Mouse (Mus musculus): ENCODE results near the gene Gm21190. TPM values are rescaled to one million over a fixed set of nuclear protein-coding genes. Genes with fewer than 3 reads are reported as not detected.
"Not testable (repeated sequence)": the region's sequence is repeated elsewhere in the genome, so short reads cannot be mapped to it uniquely, and the experiment has no call there.

Gm21190 gene
- polyA plus RNA-seq, 1 experiment from 2014 or later: not detected

DNA sequence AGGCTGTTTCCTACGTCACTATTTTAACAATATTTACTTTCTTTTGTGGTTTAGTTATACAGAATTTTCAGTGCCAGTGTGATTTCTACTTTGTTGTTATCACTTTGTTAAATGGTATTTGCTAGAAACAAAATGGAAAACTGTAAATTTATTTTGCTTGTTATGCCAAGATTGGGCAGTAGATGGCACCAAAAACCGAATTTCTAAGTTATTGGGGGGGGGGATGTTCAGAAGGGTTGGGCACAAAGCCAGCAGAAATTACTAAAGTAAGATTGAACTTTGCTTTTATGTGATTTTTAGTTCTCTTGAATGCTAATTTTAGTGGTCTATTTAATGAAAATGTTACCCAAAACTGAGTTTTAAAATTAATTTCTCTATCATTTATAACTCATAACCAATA, 44.4 kb downstream of the Gm21190 start:
- H3K27ac ChIP-seq (ENCODE audit: poor library complexity, severe bottlenecking); H3K4me3 ChIP-seq; H3K4me2 ChIP-seq; H3K9ac ChIP-seq; H3K4me1 ChIP-seq (replicated peaks); H3K36me3 ChIP-seq; H3K27me3 ChIP-seq (replicated peaks); ATAC-seq (ENCODE audit: insufficient number of reproducible peaks, low FRiP score): not testable (repeated sequence)
- H3K9me3 ChIP-seq (replicated peaks): peaks cover 28% of the 10 kb centered on the region
- WGBS: 22% methylated on average over 2 of the region's 2 CpGs

DNA sequence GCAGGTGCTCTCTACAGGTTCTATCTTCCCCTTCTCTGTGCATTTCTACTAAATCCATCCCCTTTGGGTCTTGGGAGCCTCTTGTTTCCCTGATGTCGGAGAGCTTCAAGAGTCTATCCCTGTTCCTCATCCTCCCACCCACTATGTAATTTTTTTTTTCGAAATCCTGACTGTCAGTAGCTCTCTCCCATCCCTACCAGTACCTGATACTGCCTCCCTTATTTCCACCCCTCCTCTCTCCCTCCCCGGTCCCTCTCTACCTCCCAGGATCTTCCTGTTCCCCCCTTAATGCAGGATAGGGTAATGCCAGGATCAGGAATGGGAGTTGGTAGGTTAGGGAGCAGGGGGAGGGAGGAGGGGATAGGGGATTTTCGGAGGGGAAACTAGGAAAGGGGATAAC, 45.4 kb downstream of the Gm21190 start:
- WGBS: 53% methylated on average over 4 of the region's 4 CpGs
- H3K9ac ChIP-seq; H3K4me3 ChIP-seq; H3K4me1 ChIP-seq (replicated peaks); H3K27ac ChIP-seq (ENCODE audit: poor library complexity, severe bottlenecking); H3K4me2 ChIP-seq; H3K36me3 ChIP-seq; ATAC-seq (ENCODE audit: insufficient number of reproducible peaks, low FRiP score); H3K27me3 ChIP-seq (replicated peaks): not testable (repeated sequence)
- H3K9me3 ChIP-seq (replicated peaks): peaks cover 25% of the 10 kb centered on the region

DNA sequence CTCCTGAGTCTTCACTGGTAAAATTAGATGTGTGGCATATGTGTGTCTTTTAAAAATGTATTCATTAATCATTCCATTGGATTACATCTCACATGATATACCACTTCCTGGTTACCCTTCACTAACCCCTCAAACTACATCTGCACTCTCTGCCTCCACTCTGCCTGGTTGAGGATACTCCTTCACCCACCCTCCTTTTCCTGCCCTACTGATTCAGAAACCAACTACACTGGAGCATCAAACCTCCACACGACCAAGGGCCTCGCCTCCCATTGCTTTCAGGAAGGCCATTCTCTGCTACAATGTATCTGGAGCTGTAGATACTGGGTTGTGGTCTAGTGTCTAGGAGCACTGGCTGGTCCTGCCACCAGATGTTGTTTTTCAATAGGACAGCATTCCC, 46.2 kb downstream of the Gm21190 start:
- H3K4me1 ChIP-seq (replicated peaks); H3K9ac ChIP-seq; H3K36me3 ChIP-seq; H3K4me3 ChIP-seq; H3K4me2 ChIP-seq; ATAC-seq (ENCODE audit: insufficient number of reproducible peaks, low FRiP score); H3K27ac ChIP-seq (ENCODE audit: poor library complexity, severe bottlenecking); H3K27me3 ChIP-seq (replicated peaks): not testable (repeated sequence)
- peaks cover 27% of the 10 kb centered on the region for H3K9me3 ChIP-seq (replicated peaks)
- 55% methylated on average over 2 of the region's 2 CpGs for WGBS

DNA sequence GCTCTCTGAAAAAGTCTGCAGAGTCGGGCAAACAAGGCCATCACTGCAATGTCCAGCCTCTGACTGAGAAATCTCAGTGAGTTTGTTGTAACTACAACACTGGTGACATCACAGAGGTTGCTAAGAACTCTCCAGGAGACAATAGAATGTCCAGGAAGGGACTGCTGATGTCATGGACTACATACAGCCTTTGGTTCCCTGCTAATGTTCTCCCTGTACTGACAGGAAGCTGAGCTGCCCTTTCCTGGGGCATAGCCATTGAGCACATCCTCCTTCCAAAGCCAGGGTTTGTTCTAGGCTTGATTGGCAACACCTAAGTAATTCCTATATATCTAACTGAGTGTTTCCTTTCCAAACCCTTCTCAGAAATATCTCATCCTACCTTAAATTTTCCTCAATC, 52.6 kb downstream of the Gm21190 start, which contains the start of gene Gm21149:
Gene Gm21149 (minus strand): TSS at position 101 of the 400 bp plus-strand sequence.
- not testable (repeated sequence) for ATAC-seq (ENCODE audit: insufficient number of reproducible peaks, low FRiP score); H3K27me3 ChIP-seq (replicated peaks); H3K9ac ChIP-seq; H3K9me3 ChIP-seq (replicated peaks); H3K4me2 ChIP-seq; H3K4me1 ChIP-seq (replicated peaks); H3K36me3 ChIP-seq; H3K4me3 ChIP-seq; H3K27ac ChIP-seq (ENCODE audit: poor library complexity, severe bottlenecking)
- WGBS: 39% methylated on average over 1 of the region's 1 CpGs

Other genes starting within 250 kb of the Gm21190 start
- 0.29 and 0.69 TPM in 2 replicates for gene Gm21149, start 52.7 kb downstream of the Gm21190 start, polyA plus RNA-seq (2016; fragmentation: Nextera tagmentation; extraction: Ambion mirVana)
- gene Gm21083, start 48.1 kb upstream of the Gm21190 start, polyA plus RNA-seq (2016; fragmentation: Nextera tagmentation; extraction: Ambion mirVana): 0.47 TPM in 1 of 2 replicates, not detected in the other
- gene Speer4d, start 89.8 kb upstream of the Gm21190 start, polyA plus RNA-seq (2016; fragmentation: Nextera tagmentation; extraction: Ambion mirVana): 0.50 TPM in 1 of 2 replicates, not detected in the other
- gene 4930572O03Rik, start 127.8 kb upstream of the Gm21190 start, polyA plus RNA-seq (2016; fragmentation: Nextera tagmentation; extraction: Ambion mirVana): not detected in 2 replicates
- not detected in 2 replicates for gene Speer4c, start 185.0 kb upstream of the Gm21190 start, polyA plus RNA-seq (2016; fragmentation: Nextera tagmentation; extraction: Ambion mirVana)